Mouse (Mus musculus): ENCODE results near the gene Spock2.

DNA sequence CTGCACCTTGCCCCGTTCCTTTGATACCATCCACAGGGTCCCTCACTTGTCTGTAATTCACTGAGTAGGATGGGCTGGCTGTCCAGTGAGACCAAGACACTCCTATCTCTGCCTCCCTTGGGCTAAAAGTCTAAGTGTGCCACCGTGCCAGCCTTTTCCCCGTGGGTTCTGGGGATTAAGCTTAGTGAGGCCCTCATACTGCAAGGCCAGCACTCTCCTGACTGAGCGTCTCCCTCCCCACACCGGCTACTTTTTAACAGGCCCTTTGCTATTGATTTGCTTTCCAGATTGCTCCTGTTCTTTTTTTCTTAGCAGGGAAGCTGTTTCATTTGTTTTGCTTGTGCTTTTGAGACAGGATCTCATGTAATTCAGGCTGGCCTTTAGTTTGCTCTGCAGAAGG, 43.1 kb upstream of the Spock2 start:
- TF ChIP-seq CTCF (IDR thresholded peaks at IDR 0.05; ENCODE audit: low read depth) (no peak), EP300 (IDR thresholded peaks at IDR 0.05; ENCODE audit: low read depth) (no peak)
